Mouse (Mus musculus) pancreas, adult 10 weeks (tissue): Measurements from ENCODE around the gene Glipr1. TPM values are rescaled to one million over a fixed set of nuclear protein-coding genes. Genes with fewer than 3 reads are reported as not detected.

Experiments used
- polyA plus RNA-seq: library from polyadenylated mRNA; stranded (reverse); fragments of 350-450 nt; fragmentation: Illumina TruSeq; extraction: RNeasy Lipid Tissue Mini Kit (QIAGEN cat#74804); gene quantifications from one replicate; pipeline ENCODE4 v1.2.3, GENCODE M21; 2015; ENCODE audit warnings: low read depth, low replicate concordance; ENCODE audit not compliant: insufficient read depth

Gene Glipr1
- polyA plus RNA-seq = 2.6 TPM

DNA sequence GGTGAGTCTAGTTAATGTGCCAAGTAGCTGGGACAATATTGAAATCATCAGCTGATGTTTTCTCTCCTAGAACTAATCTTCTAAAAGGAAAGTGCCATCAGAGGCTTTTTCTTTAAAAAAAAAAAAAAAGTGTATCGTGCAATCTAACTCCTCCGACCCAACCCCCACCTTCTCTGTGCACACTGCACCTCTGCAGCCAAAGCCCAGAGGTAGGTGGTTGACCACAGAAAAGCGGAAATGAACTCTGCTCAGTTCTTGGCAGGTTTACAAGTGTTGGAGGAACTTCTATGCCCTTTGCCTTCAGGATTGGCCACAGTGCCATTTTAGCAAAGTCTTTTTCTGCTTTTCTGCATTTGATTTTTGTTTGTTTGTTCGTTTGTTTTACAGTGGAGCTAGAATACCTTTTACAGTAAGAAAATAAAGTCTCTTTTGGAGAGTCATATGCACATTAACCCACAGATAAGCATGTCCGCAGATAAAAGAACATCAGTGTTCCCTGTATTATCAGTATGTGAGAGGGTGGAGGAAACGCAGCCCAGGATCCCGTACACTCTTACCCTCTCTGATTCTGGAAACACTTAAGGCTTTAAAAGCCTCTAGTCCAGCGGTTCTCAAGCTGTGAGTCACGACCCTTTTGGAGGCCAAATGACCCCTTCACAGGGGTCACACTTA, at the start of gene Glipr1:
Gene Glipr1 (minus strand): TSS at position 88 of the 672 bp plus-strand sequence.

GRCm38 (mm10) chr10:111972542-111973361, 29.7 kb downstream of the Glipr1 start, which contains the start of gene Krr1:
Gene Krr1 (plus strand): TSS chr10:111972664.

Other genes starting within 250 kb of the Glipr1 start
- gene Krr1, start 30.0 kb downstream of the Glipr1 start, polyA plus RNA-seq = 3.2 TPM
- gene Glipr1l1, start 57.6 kb upstream of the Glipr1 start, polyA plus RNA-seq = not detected
- not detected for gene Glipr1l2, start 80.7 kb upstream of the Glipr1 start, polyA plus RNA-seq
- not detected for gene Glipr1l3, start 157.7 kb upstream of the Glipr1 start, polyA plus RNA-seq
- gene Caps2, start 161.0 kb upstream of the Glipr1 start, polyA plus RNA-seq = 0.50 TPM